Mouse (Mus musculus) liver, embryonic 15.5 days (tissue): ENCODE results near the gene Ccdc171. TPM values are rescaled to one million over a fixed set of nuclear protein-coding genes. Genes with fewer than 3 reads are reported as not detected.

Experiments
- ATAC-seq: fragments of 200-750 bp; cut with Nextera tagmentation; 2 replicates; pipeline ENCODE4 v1.8.0; 2017; ENCODE audit warnings: moderate number of reproducible peaks, mild to moderate bottlenecking, moderate library complexity; ENCODE audit not compliant: insufficient read depth
- H3K27ac ChIP-seq: fragments of 300-500 bp; sonication (generic); replicated peaks from 2 replicates; pipeline ENCODE4 v1.5.1; 2015; ENCODE audit warnings: mild to moderate bottlenecking, inconsistent platforms
- H3K27me3 ChIP-seq: fragments of 300-500 bp; sonication (generic); 2 replicates; pipeline ENCODE4 v1.6.1; 2015; ENCODE audit warnings: mild to moderate bottlenecking, inconsistent platforms
- H3K36me3 ChIP-seq: fragments of 300-500 bp; sonication (generic); replicated peaks from 2 replicates; pipeline ENCODE4 v1.6.1; 2015; ENCODE audit warnings: moderate library complexity, mild to moderate bottlenecking, inconsistent platforms
- H3K4me1 ChIP-seq: fragments of 300-500 bp; sonication (generic); replicated peaks from 2 replicates; pipeline ENCODE4 v1.6.1; 2015; ENCODE audit warnings: inconsistent platforms
- H3K4me2 ChIP-seq: fragments of 300-500 bp; sonication (generic); 2 replicates; pipeline ENCODE4 v1.6.1; 2015; ENCODE audit warnings: moderate library complexity, mild to moderate bottlenecking, inconsistent platforms
- H3K4me3 ChIP-seq: fragments of 300-500 bp; sonication (generic); replicated peaks from 2 replicates; pipeline ENCODE4 v1.5.1; 2015; ENCODE audit warnings: mild to moderate bottlenecking, inconsistent platforms
- H3K9ac ChIP-seq: fragments of 300-500 bp; sonication (generic); 2 replicates; pipeline ENCODE4 v1.6.1; 2015; ENCODE audit warnings: moderate library complexity, mild to moderate bottlenecking, inconsistent platforms
- H3K9me3 ChIP-seq: fragments of 300-500 bp; sonication (generic); replicated peaks from 2 replicates; pipeline ENCODE4 v1.6.1; 2016; ENCODE audit warnings: inconsistent platforms
- WGBS: fragments of 180-500 bp; shearing (Covaris S2); methylation state at CpG from one replicate; pipeline ENCODE4 v1.1.7; 2015; ENCODE audit warnings: mixed read lengths; ENCODE audit not compliant: insufficient replicate concordance; 5-methylcytosine and 5-hydroxymethylcytosine counted together
- polyA plus RNA-seq: library from polyadenylated mRNA; unstranded; fragments of >200 nt; fragmentation: Nextera tagmentation; extraction: Ambion mirVana; gene quantifications from 2 replicates; pipeline ENCODE4 v1.2.1, GENCODE M21; 2015

Gene Ccdc171
- polyA plus RNA-seq, 1 experiment from 2014 or later: 1.0 TPM

GRCm38 (mm10) chr4:83797976-83798375 lies 272.6 kb downstream of the Ccdc171 start:
- no peak overlapping the region for H3K9ac ChIP-seq
- no peak overlapping the region for H3K4me2 ChIP-seq
- H3K36me3 ChIP-seq: no peaks in the 10 kb centered on the region
- H3K27ac ChIP-seq: no peak overlapping the region
- H3K9me3 ChIP-seq: no peaks in the 10 kb centered on the region
- WGBS: 66% methylated on average over 14 of the region's 14 CpGs
- H3K4me1 ChIP-seq: no peaks in the 10 kb centered on the region
- H3K27me3 ChIP-seq: no peaks in the 10 kb centered on the region
- no peak for ATAC-seq
- H3K4me3 ChIP-seq: no peak overlapping the region

- no peak for ATAC-seq
- Histone ChIP-seq H3K4me1 (no peaks in the 10 kb centered on the region), H3K4me3 (no peak overlapping the region), H3K9me3 (no peaks in the 10 kb centered on the region), H3K36me3 (no peaks in the 10 kb centered on the region), H3K9ac (no peak overlapping the region), H3K27ac (no peak overlapping the region), H3K27me3 (no peaks in the 10 kb centered on the region), H3K4me2 (no peak overlapping the region)
- 65% methylated on average over 21 of the region's 21 CpGs for WGBS
These were observed 273.5 kb downstream of the Ccdc171 start for GRCm38 (mm10) chr4:83798674-83799430.

- Histone ChIP-seq H3K9me3 (no peaks in the 10 kb centered on the region), H3K4me1 (no peaks in the 10 kb centered on the region), H3K27ac (no peak overlapping the region), H3K36me3 (no peaks in the 10 kb centered on the region), H3K27me3 (no peaks in the 10 kb centered on the region), H3K4me2 (no peak overlapping the region), H3K9ac (no peak overlapping the region), H3K4me3 (no peak overlapping the region)
- ATAC-seq: no peak
- WGBS: 38% methylated on average over 3 of the region's 3 CpGs
These were observed 275.1 kb downstream of the Ccdc171 start for GRCm38 (mm10) chr4:83800402-83800801.

GRCm38 (mm10) chr4:83816925-83817324 lies 291.6 kb downstream of the Ccdc171 start:
- Histone ChIP-seq H3K4me3 (no peak overlapping the region), H3K36me3 (no peaks in the 10 kb centered on the region), H3K27me3 (no peaks in the 10 kb centered on the region), H3K4me1 (no peaks in the 10 kb centered on the region), H3K4me2 (no peak overlapping the region), H3K27ac (no peak overlapping the region), H3K9ac (no peak overlapping the region), H3K9me3 (no peaks in the 10 kb centered on the region)
- ATAC-seq: no peak
- 67% methylated on average over 4 of the region's 4 CpGs for WGBS

- H3K36me3 ChIP-seq: no peaks in the 10 kb centered on the region
- H3K4me3 ChIP-seq: no peak overlapping the region
- H3K27me3 ChIP-seq: no peaks in the 10 kb centered on the region
- no peaks in the 10 kb centered on the region for H3K9me3 ChIP-seq
- H3K4me2 ChIP-seq: no peak overlapping the region
- no peak overlapping the region for H3K27ac ChIP-seq
- 68% methylated on average over 4 of the region's 4 CpGs for WGBS
- no peak overlapping the region for H3K9ac ChIP-seq
- no peaks in the 10 kb centered on the region for H3K4me1 ChIP-seq
- ATAC-seq: no peak
These were observed 304.5 kb downstream of the Ccdc171 start for GRCm38 (mm10) chr4:83829718-83830459.

GRCm38 (mm10) chr4:83830891-83831880 lies 305.8 kb downstream of the Ccdc171 start:
- WGBS: 69% methylated on average over 13 of the region's 13 CpGs
- Histone ChIP-seq H3K4me2 (no peak overlapping the region), H3K4me1 (no peaks in the 10 kb centered on the region), H3K9me3 (no peaks in the 10 kb centered on the region), H3K27me3 (no peaks in the 10 kb centered on the region), H3K27ac (no peak overlapping the region), H3K4me3 (no peak overlapping the region), H3K9ac (no peak overlapping the region), H3K36me3 (no peaks in the 10 kb centered on the region)
- no peak for ATAC-seq

- Histone ChIP-seq H3K9ac (no peak overlapping the region), H3K27ac (no peak overlapping the region), H3K4me3 (no peak overlapping the region), H3K4me1 (no peaks in the 10 kb centered on the region), H3K4me2 (no peak overlapping the region), H3K9me3 (no peaks in the 10 kb centered on the region), H3K27me3 (no peaks in the 10 kb centered on the region), H3K36me3 (no peaks in the 10 kb centered on the region)
- ATAC-seq: no peak
- WGBS: 46% methylated on average over 2 of the region's 2 CpGs
These were observed 313.7 kb downstream of the Ccdc171 start for GRCm38 (mm10) chr4:83839077-83839476.

- Histone ChIP-seq H3K27ac (no peak overlapping the region), H3K4me2 (no peak overlapping the region), H3K27me3 (no peaks in the 10 kb centered on the region), H3K9me3 (no peaks in the 10 kb centered on the region), H3K36me3 (no peaks in the 10 kb centered on the region), H3K9ac (no peak overlapping the region), H3K4me1 (no peaks in the 10 kb centered on the region), H3K4me3 (no peak overlapping the region)
- WGBS: 71% methylated on average over 7 of the region's 7 CpGs
- no peak for ATAC-seq
These were observed 321.0 kb downstream of the Ccdc171 start for GRCm38 (mm10) chr4:83846304-83846703.

- H3K4me3 ChIP-seq: no peak overlapping the region
- H3K9ac ChIP-seq: no peak overlapping the region
- no peak for ATAC-seq
- no peak overlapping the region for H3K27ac ChIP-seq
- no peak overlapping the region for H3K4me2 ChIP-seq
- H3K9me3 ChIP-seq: no peaks in the 10 kb centered on the region
- H3K36me3 ChIP-seq: no peaks in the 10 kb centered on the region
- no peaks in the 10 kb centered on the region for H3K4me1 ChIP-seq
- WGBS: 67% methylated on average over 5 of the region's 5 CpGs
- H3K27me3 ChIP-seq: no peaks in the 10 kb centered on the region
These were observed 328.5 kb downstream of the Ccdc171 start for GRCm38 (mm10) chr4:83853885-83854284.

- H3K4me3 ChIP-seq: no peak overlapping the region
- H3K9me3 ChIP-seq: no peaks in the 10 kb centered on the region
- H3K4me1 ChIP-seq: no peaks in the 10 kb centered on the region
- no peak overlapping the region for H3K9ac ChIP-seq
- WGBS: 57% methylated on average over 3 of the region's 3 CpGs
- no peaks in the 10 kb centered on the region for H3K27me3 ChIP-seq
- no peak for ATAC-seq
- no peak overlapping the region for H3K4me2 ChIP-seq
- H3K36me3 ChIP-seq: no peaks in the 10 kb centered on the region
- H3K27ac ChIP-seq: no peak overlapping the region
These were observed 336.4 kb downstream of the Ccdc171 start for GRCm38 (mm10) chr4:83861706-83862105.

- no peak for ATAC-seq
- H3K9me3 ChIP-seq: no peaks in the 10 kb centered on the region
- H3K27me3 ChIP-seq: no peaks in the 10 kb centered on the region
- no peaks in the 10 kb centered on the region for H3K36me3 ChIP-seq
- no peak overlapping the region for H3K9ac ChIP-seq
- no peaks in the 10 kb centered on the region for H3K4me1 ChIP-seq
- no peak overlapping the region for H3K4me2 ChIP-seq
- 62% methylated on average over 7 of the region's 7 CpGs for WGBS
- H3K27ac ChIP-seq: no peak overlapping the region
- no peak overlapping the region for H3K4me3 ChIP-seq
These were observed 336.9 kb downstream of the Ccdc171 start for GRCm38 (mm10) chr4:83862295-83862694.
